Mouse (Mus musculus) midbrain, postnatal 0 days (tissue): ENCODE data around the gene Tmem59. TPM values are rescaled to one million over a fixed set of nuclear protein-coding genes. Genes with fewer than 3 reads are reported as not detected.

ENCODE experiments used
- ATAC-seq: fragments of 200-750 bp; cut with Nextera tagmentation; 2 replicates; pipeline ENCODE4 v1.8.0; 2017; ENCODE audit warnings: moderate number of reproducible peaks, mild to moderate bottlenecking, moderate TSS enrichment, moderate library complexity; ENCODE audit not compliant: low FRiP score
- DNase-seq: peaks from one replicate; pipeline ENCODE4 v3.0.0-alpha.2; 2015; ENCODE audit warnings: low spot score
- H3K27ac ChIP-seq: fragments of 300-500 bp; sonication (generic); 2 replicates; pipeline ENCODE4 v1.5.1; 2014; ENCODE audit warnings: low read depth, mild to moderate bottlenecking, low read length, mixed read lengths
- H3K27me3 ChIP-seq: fragments of 300-500 bp; sonication (generic); 2 replicates; pipeline ENCODE4 v1.6.1; 2014; ENCODE audit warnings: low read length, control low read depth, mixed read lengths; ENCODE audit not compliant: insufficient read depth
- H3K36me3 ChIP-seq: fragments of 300-500 bp; sonication (generic); 2 replicates; pipeline ENCODE4 v1.6.1; 2014; ENCODE audit warnings: low read length, control low read depth, mixed read lengths; ENCODE audit not compliant: insufficient read depth
- H3K4me1 ChIP-seq: fragments of 300-500 bp; sonication (generic); 2 replicates; pipeline ENCODE4 v1.6.1; 2014; ENCODE audit warnings: mild to moderate bottlenecking, control low read depth, antibody characterized with exemption, low read length, mixed read lengths; ENCODE audit not compliant: insufficient read depth
- H3K4me2 ChIP-seq: fragments of 300-500 bp; sonication (generic); 2 replicates; pipeline ENCODE4 v1.6.1; 2014; ENCODE audit warnings: low read depth, mild to moderate bottlenecking, low read length, mixed read lengths; ENCODE audit not compliant: poor library complexity, severe bottlenecking
- H3K4me3 ChIP-seq: fragments of 300-500 bp; sonication (generic); 2 replicates; pipeline ENCODE4 v1.5.1; 2014; ENCODE audit warnings: low read depth, mild to moderate bottlenecking, low read length, moderate library complexity
- H3K9ac ChIP-seq: fragments of 300-500 bp; sonication (generic); replicated peaks from 2 replicates; pipeline ENCODE4 v1.6.1; 2014; ENCODE audit warnings: mild to moderate bottlenecking, low read length, moderate library complexity, mixed read lengths; ENCODE audit not compliant: poor library complexity, severe bottlenecking
- H3K9me3 ChIP-seq: fragments of 300-500 bp; sonication (generic); 2 replicates; pipeline ENCODE4 v1.6.1; 2016; ENCODE audit warnings: low read length, control low read depth
- CTCF ChIP-seq: IDR thresholded peaks from 2 replicates; pipeline ENCODE4 v1.5.1; 2016; ENCODE audit warnings: antibody characterized with exemption, mild to moderate bottlenecking
- WGBS: fragments of 180-500 bp; shearing (Covaris S2); extraction: QIAGEN DNeasy Blood & Tissue Kit; methylation state at CpG from one replicate; pipeline ENCODE4 v1.1.7; 2014; 5-methylcytosine and 5-hydroxymethylcytosine counted together
- polyA plus RNA-seq: library from polyadenylated mRNA; unstranded; fragments of >200 nt; fragmentation: Nextera tagmentation; extraction: Ambion mirVana; gene quantifications from 2 replicates; pipeline ENCODE4 v1.2.1, GENCODE M21; 2015
- total RNA-seq: library from RNA; depleted of rRNA; stranded (reverse); fragments of >200 nt; gene quantifications from 2 replicates; pipeline ENCODE4 v1.2.3, GENCODE M21; 2014

The Tmem59 gene
- total and polyA plus RNA-seq, 2 experiments from 2014 or later = 127 to 347 TPM

GRCm38 (mm10) chr4:107156983-107157401 lies 21.2 kb upstream of the Tmem59 start:
- H3K27me3 ChIP-seq = no peaks in the 10 kb centered on the region
- H3K9me3 ChIP-seq = no peaks in the 10 kb centered on the region
- 87% methylated on average over 4 of the region's 4 CpGs for WGBS
- H3K9ac ChIP-seq = no peak overlapping the region
- H3K4me3 ChIP-seq = no peak overlapping the region
- ATAC-seq = no peak
- no peak for DNase-seq
- peaks cover 19% of the 10 kb centered on the region for H3K36me3 ChIP-seq
- H3K27ac ChIP-seq = no peak overlapping the region
- H3K4me1 ChIP-seq = no peaks in the 10 kb centered on the region
- H3K4me2 ChIP-seq = no peak overlapping the region
- TF ChIP-seq CTCF = no peak

GRCm38 (mm10) chr4:107159166-107159773 lies 18.9 kb upstream of the Tmem59 start:
- H3K27me3 ChIP-seq = no peaks in the 10 kb centered on the region
- no peak overlapping the region for H3K4me2 ChIP-seq
- no peaks in the 10 kb centered on the region for H3K4me1 ChIP-seq
- 90% methylated on average over 11 of the region's 11 CpGs for WGBS
- H3K9me3 ChIP-seq = no peaks in the 10 kb centered on the region
- no peak overlapping the region for H3K4me3 ChIP-seq
- TF ChIP-seq CTCF = no peak
- DNase-seq (no peak), ATAC-seq (no peak)
- no peak overlapping the region for H3K27ac ChIP-seq
- H3K9ac ChIP-seq = no peak overlapping the region
- peaks cover 16% of the 10 kb centered on the region for H3K36me3 ChIP-seq

- no peak for DNase-seq
- no peaks in the 10 kb centered on the region for H3K4me1 ChIP-seq
Observed at GRCm38 (mm10) chr4:107160181-107160580, 18.0 kb upstream of the Tmem59 start.

GRCm38 (mm10) chr4:107163341-107163740 lies 14.9 kb upstream of the Tmem59 start:
- Histone ChIP-seq H3K4me1 (no peaks in the 10 kb centered on the region), H3K9ac (no peak overlapping the region), H3K4me2 (no peak overlapping the region), H3K27me3 (no peaks in the 10 kb centered on the region), H3K4me3 (no peak overlapping the region), H3K36me3 (peaks cover 12% of the 10 kb centered on the region), H3K9me3 (no peaks in the 10 kb centered on the region), H3K27ac (no peak overlapping the region)
- TF ChIP-seq CTCF = no peak
- ATAC-seq (no peak), DNase-seq (no peak)
- WGBS = 89% methylated on average over 10 of the region's 10 CpGs

More at GRCm38 (mm10) chr4:107160181-107160580, 18.0 kb upstream of the Tmem59 start:
- Histone ChIP-seq H3K27ac (no peak overlapping the region), H3K4me2 (no peak overlapping the region), H3K9me3 (no peaks in the 10 kb centered on the region), H3K36me3 (peaks cover 18% of the 10 kb centered on the region), H3K4me3 (no peak overlapping the region), H3K9ac (no peak overlapping the region), H3K27me3 (no peaks in the 10 kb centered on the region)
- WGBS = 89% methylated on average over 8 of the region's 8 CpGs
- TF ChIP-seq CTCF = no peak
- no peak for ATAC-seq

- Histone ChIP-seq H3K9me3 (no peaks in the 10 kb centered on the region), H3K27ac (no peak overlapping the region), H3K9ac (no peak overlapping the region), H3K4me1 (no peaks in the 10 kb centered on the region), H3K36me3 (peaks cover 9% of the 10 kb centered on the region), H3K4me2 (no peak overlapping the region), H3K4me3 (no peak overlapping the region), H3K27me3 (no peaks in the 10 kb centered on the region)
- TF ChIP-seq CTCF = peak; percentile 100
- 33% methylated on average over 9 of the region's 9 CpGs for WGBS
- ATAC-seq (peak; percentile 54; the same call in 1 of the 2 replicates), DNase-seq (peak; percentile 89)
Observed at GRCm38 (mm10) chr4:107163756-107164587, 14.2 kb upstream of the Tmem59 start.

- no peaks in the 10 kb centered on the region for H3K4me1 ChIP-seq
- no peaks in the 10 kb centered on the region for H3K27me3 ChIP-seq
- no peak overlapping the region for H3K4me2 ChIP-seq
- ATAC-seq = no peak
- H3K4me3 ChIP-seq = no peak overlapping the region
- peaks cover 2% of the 10 kb centered on the region for H3K36me3 ChIP-seq
- no peaks in the 10 kb centered on the region for H3K9me3 ChIP-seq
- H3K27ac ChIP-seq = no peak overlapping the region
- DNase-seq = no peak
- H3K9ac ChIP-seq = no peak overlapping the region
- TF ChIP-seq CTCF = no peak
- 89% methylated on average over 5 of the region's 5 CpGs for WGBS
Observed at GRCm38 (mm10) chr4:107166700-107167099, 11.5 kb upstream of the Tmem59 start.
